Mouse (Mus musculus) liver, embryonic 14.5 days (tissue): ENCODE measurements around the gene Sort1. TPM values are rescaled to one million over a fixed set of nuclear protein-coding genes. Genes with fewer than 3 reads are reported as not detected.
A peak's percentile ranks its signal among the peaks of the same experiment; 100 is the strongest.

Experiments used
- ATAC-seq: fragments of 200-750 bp; cut with Nextera tagmentation; 2 replicates; pipeline ENCODE4 v1.8.0; 2017; ENCODE audit warnings: moderate number of reproducible peaks, mild to moderate bottlenecking, moderate library complexity; ENCODE audit not compliant: insufficient read depth
- DNase-seq, 3 experiments: peaks; one replicate each; pipeline ENCODE4 v3.0.0-alpha.2; 2012 to 2013; ENCODE audit warnings: low read depth in 3 of 3, low spot score in 3 of 3
- H3K27ac ChIP-seq: fragments of 300-500 bp; sonication (generic); 2 replicates; pipeline ENCODE4 v1.5.1; 2014; ENCODE audit warnings: moderate library complexity, mild to moderate bottlenecking, control low read depth, inconsistent platforms
- H3K27me3 ChIP-seq: fragments of 300-500 bp; sonication (generic); 2 replicates; pipeline ENCODE4 v1.6.1; 2014; ENCODE audit warnings: mild to moderate bottlenecking, low read length, moderate library complexity; ENCODE audit not compliant: control insufficient read depth, insufficient read depth
- H3K36me3 ChIP-seq: fragments of 300-500 bp; sonication (generic); replicated peaks from 2 replicates; pipeline ENCODE4 v1.6.1; 2014; ENCODE audit warnings: low read depth; ENCODE audit not compliant: control insufficient read depth, insufficient read depth
- H3K4me1 ChIP-seq, 2 experiments: fragments of 200-500 bp in 1 of 2; fragments of 300-500 bp in 1 of 2; sonication (generic) in 1 of 2; replicated peaks; 2 replicates each; pipeline ENCODE4 v1.6.1; 2012 to 2014; ENCODE audit warnings: antibody characterized with exemption in 1 of 2, inconsistent platforms in 1 of 2, low read length in 1 of 2; ENCODE audit not compliant: control insufficient read depth in 2 of 2, insufficient read depth in 2 of 2
- H3K4me2 ChIP-seq: fragments of 300-500 bp; sonication (generic); 2 replicates; pipeline ENCODE4 v1.6.1; 2014; ENCODE audit warnings: low read depth, mild to moderate bottlenecking, control low read depth, moderate library complexity
- H3K4me3 ChIP-seq, 2 experiments: fragments of 200-500 bp in 1 of 2; fragments of 300-500 bp in 1 of 2; sonication (generic) in 1 of 2; 2 replicates each; pipeline ENCODE4 v1.5.1; 2012 to 2014; ENCODE audit warnings: low read depth in 2 of 2, low read length in 2 of 2, mild to moderate bottlenecking in 2 of 2, control low read depth in 1 of 2, inconsistent platforms in 1 of 2, moderate library complexity in 1 of 2; ENCODE audit not compliant: insufficient read depth in 1 of 2
- H3K9ac ChIP-seq: fragments of 300-500 bp; sonication (generic); replicated peaks from 2 replicates; pipeline ENCODE4 v1.6.1; 2014; ENCODE audit warnings: mild to moderate bottlenecking, control low read depth, moderate library complexity
- H3K9me3 ChIP-seq: fragments of 300-500 bp; sonication (generic); 2 replicates; pipeline ENCODE4 v1.6.1; 2016; ENCODE audit warnings: low read length, mixed read lengths; ENCODE audit not compliant: control insufficient read depth
- CTCF ChIP-seq: IDR thresholded peaks from 2 replicates; pipeline ENCODE4 v1.5.1; 2016; ENCODE audit warnings: antibody characterized with exemption, low read depth, control low read depth
- EP300 ChIP-seq: IDR thresholded peaks from 2 replicates; pipeline ENCODE4 v1.6.1; 2016; ENCODE audit warnings: antibody characterized with exemption, low read depth
- WGBS: fragments of 180-500 bp; shearing (Covaris S2); extraction: QIAGEN DNeasy Blood & Tissue Kit; methylation state at CpG from one replicate; pipeline ENCODE4 v1.1.7; 2014; ENCODE audit not compliant: insufficient replicate concordance; 5-methylcytosine and 5-hydroxymethylcytosine counted together
- polyA plus RNA-seq, 2 experiments: library from polyadenylated mRNA; depleted of rRNA in 1 of 2; stranded (reverse) in 1 of 2; unstranded in 1 of 2; fragments of >200 nt; fragmentation: Nextera tagmentation in 1 of 2; extraction: Ambion mirVana in 1 of 2; gene quantifications; 2 replicates each; pipeline versions ENCODE4 v1.2.1 to v1.2.3; 2012 to 2014

The Sort1 gene
- polyA plus RNA-seq, 2 experiments = 3.0 to 3.9 TPM

DNA sequence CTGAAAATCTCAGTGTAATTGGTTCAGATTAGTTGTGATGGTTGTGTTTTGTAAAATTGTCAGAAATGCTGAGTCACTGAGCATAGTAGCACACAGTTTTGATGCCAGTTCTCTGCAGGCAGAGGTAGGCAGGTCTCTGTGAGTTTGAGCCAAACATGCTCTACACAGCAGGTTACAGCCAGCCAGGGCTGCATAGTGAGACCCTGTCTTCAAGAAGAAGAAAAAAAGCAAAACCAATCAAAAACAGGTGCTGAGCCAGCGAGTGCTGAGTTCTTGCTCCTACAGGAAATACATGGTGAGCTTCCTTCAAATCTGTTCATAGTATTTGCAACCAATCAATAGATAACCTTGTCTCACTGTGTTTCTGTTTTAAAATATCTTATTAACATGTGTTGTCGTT is 34.6 kb downstream of the Sort1 start:
- 32% methylated on average over 2 of the region's 2 CpGs for WGBS
- TF ChIP-seq CTCF = no peak
- H3K27ac ChIP-seq = no peak overlapping the region
- no peaks in the 10 kb centered on the region for H3K36me3 ChIP-seq
- ATAC-seq (no peak), DNase-seq (no peak)
- no peak overlapping the region for H3K4me3 ChIP-seq
- H3K27me3 ChIP-seq = no peaks in the 10 kb centered on the region
- no peaks in the 10 kb centered on the region for H3K9me3 ChIP-seq
- H3K4me1 ChIP-seq = peaks cover 0 to 10% of the 10 kb centered on the region in 2 experiments; a peak in 3 of 4 replicates
- no peak overlapping the region for H3K4me2 ChIP-seq
- H3K9ac ChIP-seq = no peak overlapping the region

DNA sequence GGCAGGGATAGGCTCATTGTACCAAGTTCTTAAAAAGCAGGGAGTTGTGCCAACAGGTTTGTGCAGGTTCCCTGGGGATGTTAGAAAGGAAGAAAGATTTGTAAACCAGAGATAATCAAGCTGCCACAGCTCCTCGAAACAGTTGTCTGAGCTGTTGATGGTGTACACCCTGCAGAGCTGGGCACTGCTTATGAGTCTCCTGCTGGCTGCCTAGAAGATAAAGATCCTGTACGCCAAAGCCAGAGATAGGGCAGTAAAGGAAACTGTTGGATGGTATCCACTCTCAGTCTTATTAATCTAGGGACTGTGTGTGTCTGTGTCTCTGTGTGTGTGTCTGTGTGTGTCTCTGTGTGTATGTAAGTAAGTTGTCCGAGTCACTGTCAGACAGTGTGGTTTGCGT is 37.8 kb downstream of the Sort1 start:
- WGBS = 42% methylated on average over 4 of the region's 4 CpGs
- Histone ChIP-seq H3K36me3 (no peaks in the 10 kb centered on the region), H3K9ac (no peak overlapping the region), H3K27me3 (no peaks in the 10 kb centered on the region), H3K9me3 (no peaks in the 10 kb centered on the region), H3K4me1 (peaks cover 0 to 10% of the 10 kb centered on the region in 2 experiments; a peak in 3 of 4 replicates), H3K27ac (no peak overlapping the region), H3K4me2 (no peak overlapping the region), H3K4me3 (no peak overlapping the region)
- no peak for TF ChIP-seq EP300
- TF ChIP-seq CTCF = no peak
- no peak for ATAC-seq
- DNase-seq = no peak

DNA sequence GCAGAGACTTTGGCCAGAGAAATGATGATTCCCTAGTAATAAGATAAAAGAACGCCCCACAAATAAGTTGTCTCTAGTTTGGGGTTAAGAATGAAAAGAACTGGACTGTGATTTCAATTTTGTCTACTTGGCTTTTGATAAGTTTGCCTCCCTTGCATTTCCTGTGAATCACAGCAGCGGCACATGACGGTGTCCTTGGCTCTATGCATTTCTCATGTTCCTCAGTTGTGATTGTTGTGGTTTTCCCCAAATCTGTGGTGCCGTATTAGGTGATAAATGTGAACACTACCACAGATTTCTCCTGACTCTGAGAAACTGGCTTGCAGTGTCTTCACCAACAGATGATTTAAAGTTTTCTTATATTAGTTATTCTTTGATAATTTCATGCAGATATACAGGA is 38.3 kb downstream of the Sort1 start:
- Histone ChIP-seq H3K9ac (no peak overlapping the region), H3K27ac (no peak overlapping the region), H3K27me3 (no peaks in the 10 kb centered on the region), H3K4me2 (no peak overlapping the region), H3K4me1 (peaks cover 0 to 10% of the 10 kb centered on the region in 2 experiments; a peak in 3 of 4 replicates), H3K36me3 (no peaks in the 10 kb centered on the region), H3K9me3 (no peaks in the 10 kb centered on the region), H3K4me3 (no peak overlapping the region)
- no peak for TF ChIP-seq CTCF
- no peak for TF ChIP-seq EP300
- no peak for DNase-seq
- no peak for ATAC-seq
- WGBS = 40% methylated on average over 4 of the region's 4 CpGs

DNA sequence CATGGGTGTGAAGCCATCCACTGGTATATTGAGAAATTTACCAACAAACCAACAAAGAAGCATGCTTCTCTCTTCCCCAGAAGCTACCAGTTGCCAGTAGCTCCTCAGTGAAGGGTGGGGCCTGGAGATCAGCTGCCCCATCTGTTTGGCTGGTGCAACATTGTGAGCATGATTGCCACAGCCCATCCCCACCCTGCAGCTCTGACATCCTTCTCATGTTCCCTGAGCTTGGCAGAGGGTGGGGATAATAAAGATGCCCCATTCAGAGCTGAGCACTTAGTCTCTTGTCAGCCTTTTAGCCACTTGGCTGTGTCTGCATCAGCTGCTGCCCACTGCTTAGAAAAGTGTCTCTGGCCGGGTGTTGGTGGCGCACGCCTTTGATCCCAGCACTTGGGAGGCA is 39.1 kb downstream of the Sort1 start:
- Histone ChIP-seq H3K9me3 (no peaks in the 10 kb centered on the region), H3K27ac (no peak overlapping the region), H3K36me3 (no peaks in the 10 kb centered on the region), H3K9ac (no peak overlapping the region), H3K4me3 (no peak overlapping the region), H3K27me3 (no peaks in the 10 kb centered on the region), H3K4me1 (peaks cover 0 to 10% of the 10 kb centered on the region in 2 experiments; a peak in 3 of 4 replicates), H3K4me2 (no peak overlapping the region)
- 82% methylated on average over 3 of the region's 3 CpGs for WGBS
- ATAC-seq (peak; percentile 73; the same call in 1 of the 2 replicates), DNase-seq (peak; percentile 15 to 39 (median 26))
- TF ChIP-seq CTCF (no peak), EP300 (peak; percentile 50; the same call in 1 of the 2 replicates)

DNA sequence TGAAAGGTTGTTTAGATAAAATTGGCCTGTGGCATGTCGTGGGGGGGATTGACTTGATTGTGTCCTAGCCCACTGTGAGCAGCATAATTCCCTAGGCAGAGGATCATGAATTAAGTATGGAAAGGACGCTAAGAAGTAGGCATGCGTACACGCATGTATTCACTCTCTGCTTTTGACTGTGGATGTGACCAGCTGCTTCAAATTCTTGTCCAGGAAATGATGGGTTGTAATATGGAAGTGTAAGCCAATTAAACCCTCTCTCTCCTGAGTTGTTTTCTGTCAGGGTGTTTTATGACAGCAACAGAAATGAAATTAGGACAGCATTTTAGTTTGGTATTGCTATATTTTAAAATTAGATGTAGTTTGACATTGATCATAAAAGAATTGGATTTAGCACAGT is 41.0 kb downstream of the Sort1 start:
- ATAC-seq (no peak), DNase-seq (no peak)
- no peaks in the 10 kb centered on the region for H3K36me3 ChIP-seq
- H3K9me3 ChIP-seq = no peaks in the 10 kb centered on the region
- H3K9ac ChIP-seq = no peak overlapping the region
- no peak overlapping the region for H3K4me2 ChIP-seq
- no peak overlapping the region for H3K4me3 ChIP-seq
- H3K4me1 ChIP-seq = peaks cover 0 to 10% of the 10 kb centered on the region in 2 experiments; a peak in 3 of 4 replicates
- TF ChIP-seq EP300 (no peak), CTCF (no peak)
- no peaks in the 10 kb centered on the region for H3K27me3 ChIP-seq
- H3K27ac ChIP-seq = no peak overlapping the region
- 69% methylated on average over 4 of the region's 4 CpGs for WGBS
